Mouse (Mus musculus): ENCODE results near the gene Hs6st1.

DNA sequence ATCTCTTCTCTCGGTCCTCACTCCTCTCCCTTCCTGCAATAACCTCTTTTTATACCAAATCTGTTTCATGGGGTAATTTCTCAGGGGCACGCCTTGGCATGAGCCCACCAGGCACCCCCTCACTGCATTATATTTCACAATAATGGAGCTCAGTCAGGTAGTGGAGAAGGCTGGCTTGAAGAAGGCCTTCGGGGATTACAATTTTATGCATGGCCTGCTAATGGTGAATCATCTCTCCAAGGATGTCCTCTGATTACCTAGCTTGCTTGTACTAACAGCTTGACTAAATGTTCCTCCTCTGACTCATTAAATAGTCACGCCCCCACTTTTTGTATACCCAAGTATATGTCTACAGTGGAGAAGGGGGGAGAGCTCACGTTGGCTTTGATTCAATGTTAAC lies 48.3 kb downstream of the Hs6st1 start:
- TF ChIP-seq POLR2A (IDR thresholded peaks at IDR 0.05; ENCODE audit: borderline replicate concordance, control insufficient read depth, low read depth, low read length) (no peak), CTCF (IDR thresholded peaks at IDR 0.05; ENCODE audit: control insufficient read depth, insufficient read depth, low read length) (no peak)

All from bone marrow, adult 2 months (tissue).